11 mouse cellular contexts compared by ENCODE assay signal in genomic region chr1:44591742-44592141, GRCm38 (mm10). TPM values are rescaled to one million over a fixed set of nuclear protein-coding genes. Genes with fewer than 3 reads are reported as not detected.
DNase-seq lines count a peak whose midpoint lies in the region; ATAC-seq and TF ChIP-seq lines count a peak whose summit lies in the region.
"Had no signal": no experiment of that assay in that cellular context is flagged by ENCODE, and none has a peak within 500 bp of the region (broad histone marks: within the 10 kb centered on the region; RNA-seq: fewer than 3 reads in every experiment).

No protein-coding gene starts in this region.

- H3K9me3 ChIP-seq in kidney, embryonic 15.5 days (replicated peaks), result no peaks in the 10 kb centered on the region
- no peaks in the 10 kb centered on the region for H3K9me3 ChIP-seq in forebrain, embryonic 11.5 days (ENCODE audit: control insufficient read depth, low read length)
- no peaks in the 10 kb centered on the region for H3K9me3 ChIP-seq in midbrain, postnatal 0 days (ENCODE audit: low read length)
- H3K9me3 ChIP-seq: embryonic facial prominence, embryonic 15.5 days had no signal

- no peak overlapping the region for H3K4me3 ChIP-seq in kidney, embryonic 15.5 days (replicated peaks)
- no peak overlapping the region for H3K4me3 ChIP-seq in forebrain, embryonic 11.5 days (ENCODE audit: low read depth, low read length)
- H3K4me3 ChIP-seq in midbrain, postnatal 0 days (ENCODE audit: low read depth, low read length), result no peak overlapping the region
- H3K4me3 ChIP-seq: embryonic facial prominence, embryonic 15.5 days; left cerebral cortex, adult 2 months had no signal

- TF ChIP-seq CTCF in midbrain, postnatal 0 days (IDR thresholded peaks at IDR 0.05), result no peak

- H3K27ac ChIP-seq in kidney, embryonic 15.5 days, result no peak overlapping the region
- H3K27ac ChIP-seq in forebrain, embryonic 11.5 days (ENCODE audit: low read depth, low read length), result no peak overlapping the region
- H3K27ac ChIP-seq in midbrain, postnatal 0 days (ENCODE audit: low read depth, low read length), result no peak overlapping the region
- H3K27ac ChIP-seq: embryonic facial prominence, embryonic 15.5 days; left cerebral cortex, adult 2 months had no signal

- 52% methylated on average over 3 of the region's 3 CpGs for WGBS in kidney, embryonic 15.5 days
- 6% methylated on average over 3 of the region's 3 CpGs for WGBS in forebrain, embryonic 11.5 days
- WGBS in midbrain, postnatal 0 days, result 11% methylated on average over 3 of the region's 3 CpGs

- DNase-seq in kidney, postnatal 10 days, result peak; percentile 34
- no peak for DNase-seq in forebrain, embryonic 11.5 days (ENCODE audit: low spot score)
- peak; percentile 25 to 37 for DNase-seq in heart, postnatal 10 days
- DNase-seq in midbrain, postnatal 0 days (ENCODE audit: low spot score), result peak; percentile 10
- DNase-seq in spleen, postnatal 10 days (ENCODE audit: low spot score in 2 of 2), result no peak
- DNase-seq in left cerebral cortex, adult 18-20 months (ENCODE audit: low spot score in 2 of 2), result no peak
- DNase-seq: right cerebral cortex, postnatal 25 days had no signal

- no peak overlapping the region for H3K9ac ChIP-seq in kidney, embryonic 15.5 days
- no peak overlapping the region for H3K9ac ChIP-seq in forebrain, embryonic 11.5 days (ENCODE audit: low read length)
- no peak overlapping the region for H3K9ac ChIP-seq in midbrain, postnatal 0 days (replicated peaks; ENCODE audit: low read length, poor library complexity, severe bottlenecking)
- H3K9ac ChIP-seq: embryonic facial prominence, embryonic 15.5 days had no signal

- H3K27me3 ChIP-seq in kidney, embryonic 15.5 days, result no peaks in the 10 kb centered on the region
- no peaks in the 10 kb centered on the region for H3K27me3 ChIP-seq in forebrain, embryonic 11.5 days (ENCODE audit: control insufficient read depth, insufficient read depth, low read length)
- no peaks in the 10 kb centered on the region for H3K27me3 ChIP-seq in midbrain, postnatal 0 days (ENCODE audit: insufficient read depth, low read length)
- H3K27me3 ChIP-seq: embryonic facial prominence, embryonic 15.5 days had no signal

- H3K36me3 ChIP-seq in kidney, embryonic 15.5 days, result no peaks in the 10 kb centered on the region
- H3K36me3 ChIP-seq in forebrain, embryonic 11.5 days (ENCODE audit: control insufficient read depth, insufficient read depth, low read length), result no peaks in the 10 kb centered on the region
- H3K36me3 ChIP-seq in midbrain, postnatal 0 days (ENCODE audit: insufficient read depth, low read length), result no peaks in the 10 kb centered on the region
- H3K36me3 ChIP-seq: embryonic facial prominence, embryonic 15.5 days had no signal

- no peak overlapping the region for H3K4me2 ChIP-seq in kidney, embryonic 15.5 days
- H3K4me2 ChIP-seq in forebrain, embryonic 11.5 days (ENCODE audit: low read depth, low read length, severe bottlenecking), result no peak overlapping the region
- no peak overlapping the region for H3K4me2 ChIP-seq in midbrain, postnatal 0 days (ENCODE audit: low read depth, low read length, poor library complexity, severe bottlenecking)
- H3K4me2 ChIP-seq: embryonic facial prominence, embryonic 15.5 days had no signal

- no peak for ATAC-seq in kidney, embryonic 15.5 days (replicated peaks; ENCODE audit: low FRiP score)
- ATAC-seq in forebrain, embryonic 11.5 days (replicated peaks; ENCODE audit: low FRiP score), result peak; percentile 49; the same call in 1 of the 2 replicates
- no peak for ATAC-seq in midbrain, postnatal 0 days (ENCODE audit: low FRiP score)
- no peak for ATAC-seq in megakaryocyte-erythroid progenitor cell, adult 5-6 weeks (replicated peaks; ENCODE audit: low FRiP score, low TSS enrichment, poor library complexity, severe bottlenecking)

- intact Hi-C loops in heart, postnatal 10 days (cut with DNase I), result no loop called here

- H3K4me1 ChIP-seq in kidney, embryonic 15.5 days, result no peaks in the 10 kb centered on the region
- H3K4me1 ChIP-seq in forebrain, embryonic 11.5 days (replicated peaks; ENCODE audit: control insufficient read depth, insufficient read depth, low read length), result no peaks in the 10 kb centered on the region
- H3K4me1 ChIP-seq in midbrain, postnatal 0 days (ENCODE audit: insufficient read depth, low read length), result no peaks in the 10 kb centered on the region
- H3K4me1 ChIP-seq: embryonic facial prominence, embryonic 15.5 days had no signal

RNA-seq across cellular contexts. Expression of gene Gulp1, which starts 40.4 kb away (rescaled TPM):
- polyA plus RNA-seq in kidney, embryonic 15.5 days (2015; fragmentation: Nextera tagmentation; extraction: Ambion mirVana), result 24.4 and 24.6 TPM in 2 replicates
- polyA plus RNA-seq in forebrain, embryonic 11.5 days (2014; fragmentation: Nextera tagmentation; extraction: Ambion mirVana), result 26.5 and 31.2 TPM in 2 replicates
- total RNA-seq in heart, postnatal 10 days (2021), result 10 to 100 TPM; 11.4 to 12.2 TPM
- 8.7 and 12.0 TPM in 2 replicates for total RNA-seq in midbrain, postnatal 0 days (2014; rRNA removed)
- polyA plus RNA-seq in midbrain, postnatal 0 days (2015; fragmentation: Nextera tagmentation; extraction: Ambion mirVana), result 5.9 and 6.0 TPM in 2 replicates
- total RNA-seq in megakaryocyte-erythroid progenitor cell, adult 5-6 weeks (2014; fragmentation: Nextera tagmentation), result 1.3 and 1.8 TPM in 2 replicates
- total RNA-seq in megakaryocyte-erythroid progenitor cell, adult 5-6 weeks (2017), result 1.9 and 5.9 TPM in 2 replicates
- total RNA-seq in left cerebral cortex, adult 18-20 months (2021), result 1 to 10 TPM; 4.4 to 7.2 TPM

Comparison
In these comparisons a context has a peak if more than half of its experiments do, and no peak if none do; other contexts are left out.
1. DNase-seq: peak in kidney, postnatal 10 days (single experiment), heart, postnatal 10 days (2 of 2) and midbrain, postnatal 0 days (single experiment); none in forebrain, embryonic 11.5 days (single experiment), spleen, postnatal 10 days (0 of 2) and left cerebral cortex, adult 18-20 months (0 of 2).